Mouse (Mus musculus) lung, postnatal 0 days (tissue): ENCODE data around the gene Stpg4.
A peak's percentile ranks its signal among the peaks of the same experiment; 100 is the strongest.

Source experiments
- CTCF ChIP-seq: IDR thresholded peaks from 2 replicates; pipeline ENCODE4 v1.5.1; 2016; ENCODE audit warnings: antibody characterized with exemption, mild to moderate bottlenecking
- EP300 ChIP-seq: IDR thresholded peaks from 2 replicates; pipeline ENCODE4 v1.6.1; 2016; ENCODE audit warnings: antibody characterized with exemption, mild to moderate bottlenecking, control low read depth

DNA sequence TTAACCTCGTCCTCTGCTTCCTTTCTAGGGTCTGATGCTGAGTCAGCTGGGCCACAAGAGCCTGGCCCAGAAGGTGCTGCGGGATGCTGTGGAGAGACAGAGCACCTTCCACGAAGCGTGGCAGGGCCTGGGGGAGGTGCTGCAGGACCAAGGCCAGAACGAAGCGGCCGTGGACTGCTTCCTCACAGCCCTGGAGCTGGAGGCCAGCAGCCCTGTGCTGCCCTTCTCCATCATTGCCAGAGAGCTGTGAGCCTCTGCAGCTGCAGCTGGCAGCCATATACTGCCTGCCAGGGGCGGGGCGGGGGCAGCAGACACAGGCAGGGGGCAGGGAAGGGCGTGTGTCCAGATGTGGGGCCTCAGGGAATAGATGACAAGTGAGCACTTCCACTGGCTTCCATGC lies 47.7 kb downstream of the Stpg4 start:
- TF ChIP-seq EP300 (no peak), CTCF (peak; percentile 13; the same call in 1 of the 2 replicates)
